In genomic region chr19:10181225-10181624, GRCm38 (mm10) we compare ENCODE assay signal across 22 mouse cellular contexts. TPM values are rescaled to one million over a fixed set of nuclear protein-coding genes. Genes with fewer than 3 reads are reported as not detected.
DNase-seq lines count a peak whose midpoint lies in the region; ATAC-seq and TF ChIP-seq lines count a peak whose summit lies in the region.
"Had no signal": no experiment of that assay in that cellular context is flagged by ENCODE, and none has a peak within 500 bp of the region (broad histone marks: within the 10 kb centered on the region; RNA-seq: fewer than 3 reads in every experiment).

No protein-coding gene starts in this region.

- TF ChIP-seq CTCF in left cerebral cortex, adult 2 months (IDR thresholded peaks at IDR 0.05): no peak

- intact Hi-C loops in left cerebral cortex, adult 2 months (cut with DNase I): loop anchor here (5.0 kb wide), 1 partner anchor 284 kb away; the partner anchor contains the start of gene Incenp
- intact Hi-C loops in left cerebral cortex, postnatal 36 days (cut with DNase I): loop anchor here (5.0 kb wide), 1 partner anchor 139 kb away; the partner anchor contains the start of gene Fads3

- peaks cover 12% of the 10 kb centered on the region for H3K36me3 ChIP-seq in neural tube, embryonic 15.5 days

- no peak overlapping the region for H3K9ac ChIP-seq in neural tube, embryonic 15.5 days (replicated peaks)
- H3K9ac ChIP-seq: forebrain, embryonic 13.5 days; heart, embryonic 12.5 days; hindbrain, embryonic 14.5 days; intestine, embryonic 15.5 days; lung, embryonic 15.5 days; stomach, embryonic 15.5 days had no signal

- no peaks in the 10 kb centered on the region for H3K27me3 ChIP-seq in neural tube, embryonic 15.5 days (replicated peaks)
- H3K27me3 ChIP-seq: forebrain, embryonic 13.5 days; heart, embryonic 12.5 days; intestine, embryonic 15.5 days; lung, embryonic 15.5 days; Patski; stomach, embryonic 15.5 days had no signal

- peaks cover 35% of the 10 kb centered on the region for H3K4me1 ChIP-seq in neural tube, embryonic 15.5 days

- 83% methylated on average over 7 of the region's 7 CpGs for WGBS in neural tube, embryonic 15.5 days

- H3K4me2 ChIP-seq in neural tube, embryonic 15.5 days: no peak overlapping the region
- H3K4me2 ChIP-seq: forebrain, embryonic 13.5 days; heart, embryonic 12.5 days; intestine, embryonic 15.5 days had no signal

- DNase-seq in frontal cortex, adult 2 months (ENCODE audit: extremely low spot score in 1 of 2, low spot score in 1 of 2): peak; percentile 50 to 65
- DNase-seq in left cerebral cortex, adult 2 months (ENCODE audit: extremely low spot score in 1 of 2, low spot score in 2 of 2): no peak
- no peak for DNase-seq in left cerebral cortex, postnatal 36 days (ENCODE audit: low spot score in 2 of 2)
- DNase-seq in neural tube, embryonic 10.5 days (ENCODE audit: extremely low spot score, low spot score): no peak
- DNase-seq in right cerebral cortex, postnatal 4 days: peak; percentile 44
- no peak for DNase-seq in cerebellum, postnatal 10 days
- DNase-seq: adrenal gland, postnatal 14 days; cerebellum, adult 11-12 months; gastrocnemius, postnatal 36 days; kidney, adult 9 months; kidney, postnatal 36 days; lung, postnatal 4 days had no signal

- no peak overlapping the region for H3K4me3 ChIP-seq in left cerebral cortex, adult 2 months
- H3K4me3 ChIP-seq in neural tube, embryonic 15.5 days (replicated peaks): no peak overlapping the region
- H3K4me3 ChIP-seq: forebrain, embryonic 13.5 days; heart, embryonic 12.5 days; intestine, embryonic 15.5 days; stomach, embryonic 15.5 days had no signal

- no peaks in the 10 kb centered on the region for H3K9me3 ChIP-seq in neural tube, embryonic 15.5 days (replicated peaks)
- H3K9me3 ChIP-seq: forebrain, embryonic 13.5 days; intestine, embryonic 15.5 days; lung, embryonic 15.5 days; stomach, embryonic 15.5 days had no signal

- no peak for ATAC-seq in frontal cortex, adult (ENCODE audit: low TSS enrichment)
- no peak for ATAC-seq in neural tube, embryonic 15.5 days (ENCODE audit: low FRiP score)
- ATAC-seq: CD4-positive, CD25-positive, alpha-beta regulatory T cell, adult 4 months; forebrain, embryonic 13.5 days; intestine, embryonic 15.5 days; Patski had no signal

- peak overlapping the region; percentile 28; the same call in 1 of the 2 replicates for H3K27ac ChIP-seq in left cerebral cortex, adult 2 months
- 0 out of 2 replicates have a peak overlapping the region, but pooled peaks have one; percentile 45 for H3K27ac ChIP-seq in neural tube, embryonic 15.5 days (replicated peaks)
- H3K27ac ChIP-seq: forebrain, embryonic 13.5 days; intestine, embryonic 15.5 days; lung, embryonic 15.5 days; stomach, embryonic 15.5 days had no signal

RNA-seq across cellular contexts. Expression of gene Fads1, which starts 1.5 kb away (rescaled TPM):
- 200 and 219 TPM in 2 replicates for polyA plus RNA-seq in frontal cortex, adult 2 months (2012; rRNA removed)
- total RNA-seq in left cerebral cortex, adult 2 months (2021): 100 to 1,000 TPM; 181 to 201 TPM
- 100 to 1,000 TPM; 183 to 192 TPM for total RNA-seq in left cerebral cortex, postnatal 36 days (2021)
- 146 and 157 TPM in 2 replicates for polyA plus RNA-seq in neural tube, embryonic 15.5 days (2015; fragmentation: Nextera tagmentation; extraction: Ambion mirVana)

RNA-seq across cellular contexts. Expression of gene Tmem258, which starts 22.6 kb away (rescaled TPM):
- 53.8 and 63.9 TPM in 2 replicates for polyA plus RNA-seq in frontal cortex, adult 2 months (2012; rRNA removed)
- 10 to 100 TPM; 55.9 to 64.2 TPM for total RNA-seq in left cerebral cortex, adult 2 months (2021)
- 10 to 100 TPM; 65.4 to 66.1 TPM for total RNA-seq in left cerebral cortex, postnatal 36 days (2021)
- polyA plus RNA-seq in neural tube, embryonic 15.5 days (2015; fragmentation: Nextera tagmentation; extraction: Ambion mirVana): 353 and 355 TPM in 2 replicates

RNA-seq across cellular contexts. Expression of gene Fen1, which starts 22.7 kb away (rescaled TPM):
- polyA plus RNA-seq in frontal cortex, adult 2 months (2012; rRNA removed): 11.2 and 13.9 TPM in 2 replicates
- 10 to 100 TPM; 10.5 to 11.6 TPM for total RNA-seq in left cerebral cortex, adult 2 months (2021)
- 10 to 100 TPM in 1 of 2 experiments, 1 to 10 TPM in 1; 10.0 to 13.9 TPM for total RNA-seq in left cerebral cortex, postnatal 36 days (2021)
- polyA plus RNA-seq in neural tube, embryonic 15.5 days (2015; fragmentation: Nextera tagmentation; extraction: Ambion mirVana): 22.8 and 42.1 TPM in 2 replicates

RNA-seq across cellular contexts. Expression of gene Myrf, which starts 59.3 kb away (rescaled TPM):
- 13.4 and 14.4 TPM in 2 replicates for polyA plus RNA-seq in frontal cortex, adult 2 months (2012; rRNA removed)
- 10 to 100 TPM; 14.0 to 15.3 TPM for total RNA-seq in left cerebral cortex, adult 2 months (2021)
- total RNA-seq in left cerebral cortex, postnatal 36 days (2021): 10 to 100 TPM; 17.1 to 18.9 TPM
- polyA plus RNA-seq in neural tube, embryonic 15.5 days (2015; fragmentation: Nextera tagmentation; extraction: Ambion mirVana): 0.79 and 1.7 TPM in 2 replicates

Comparison
In these comparisons a context has a peak if more than half of its experiments do, and no peak if none do; other contexts are left out.
1. DNase-seq: peak in frontal cortex, adult 2 months (2 of 2) and right cerebral cortex, postnatal 4 days (single experiment); none in left cerebral cortex, adult 2 months (0 of 2), left cerebral cortex, postnatal 36 days (0 of 2), neural tube, embryonic 10.5 days (single experiment) and cerebellum, postnatal 10 days (0 of 2).